Mouse (Mus musculus) CH12.LX (cell line): ENCODE results near the gene Bag2. TPM values are rescaled to one million over a fixed set of nuclear protein-coding genes. Genes with fewer than 3 reads are reported as not detected.

Experiments
- DNase-seq: peaks from one replicate; pipeline ENCODE4 v3.0.0-alpha.2; 2013; ENCODE audit errors: extremely low read depth
- H3K27ac ChIP-seq: 2 replicates; pipeline ENCODE4 v1.5.1; 2012; ENCODE audit warnings: low read depth, mild to moderate bottlenecking, control low read depth, moderate library complexity; ENCODE audit not compliant: insufficient read depth
- H3K27me3 ChIP-seq: replicated peaks from 2 replicates; pipeline ENCODE3; 2012; ENCODE audit warnings: inconsistent platforms
- H3K36me3 ChIP-seq, 2 experiments: replicated peaks in 1 of 2; 2 replicates each; pipeline versions ENCODE3 to v1.6.1; 2012; ENCODE audit warnings: inconsistent platforms in 1 of 2, low read length in 1 of 2, mild to moderate bottlenecking in 1 of 2, mixed read lengths in 1 of 2, moderate library complexity in 1 of 2; ENCODE audit not compliant: control insufficient read depth in 1 of 2, insufficient read depth in 1 of 2
- H3K4me1 ChIP-seq, 2 experiments: 2 replicates each; pipeline ENCODE4 v1.6.1; 2012; ENCODE audit warnings: inconsistent platforms in 1 of 2, moderate library complexity in 1 of 2; ENCODE audit not compliant: insufficient read depth in 2 of 2, control insufficient read depth in 1 of 2
- H3K4me2 ChIP-seq: 2 replicates; pipeline ENCODE4 v1.6.1; 2012; ENCODE audit warnings: low read depth, mild to moderate bottlenecking, control low read depth; ENCODE audit not compliant: poor library complexity, insufficient read depth, severe bottlenecking
- H3K4me3 ChIP-seq, 3 experiments: fragments of 150-350 bp in 1 of 3; sonication (generic) in 1 of 3; replicated peaks in 1 of 3; 2 replicates each; pipeline versions ENCODE3 to v1.5.1; 2011 to 2012; ENCODE audit warnings: low read depth in 2 of 3, low read length in 2 of 3, mild to moderate bottlenecking in 2 of 3, moderate library complexity in 2 of 3, control low read depth in 1 of 3, improper control_type of control experiment in 1 of 3, inconsistent platforms in 1 of 3, mixed read lengths in 1 of 3; ENCODE audit not compliant: poor library complexity in 1 of 3
- H3K79me2 ChIP-seq: replicated peaks from 2 replicates; pipeline ENCODE4 v1.6.1; 2012; ENCODE audit warnings: mild to moderate bottlenecking, moderate library complexity; ENCODE audit not compliant: control insufficient read depth, poor library complexity, insufficient read depth, severe bottlenecking; ENCODE audit errors: extremely low read depth
- H3K9ac ChIP-seq: 2 replicates; pipeline ENCODE4 v1.6.1; 2012; ENCODE audit warnings: low read depth, mild to moderate bottlenecking, control low read depth, moderate library complexity; ENCODE audit not compliant: insufficient read depth
- H3K9me3 ChIP-seq: replicated peaks from 2 replicates; pipeline ENCODE3; 2012; ENCODE audit warnings: low read length, inconsistent platforms, mixed read lengths
- CHD1 ChIP-seq: IDR thresholded peaks from 2 replicates; pipeline ENCODE4 v1.6.1; 2012; ENCODE audit warnings: low read depth, low read length, improper control_type of control experiment, inconsistent platforms
- CTCF ChIP-seq, 2 experiments: IDR thresholded peaks in 1 of 2; conservative IDR thresholded peaks in 1 of 2; 2 replicates each; pipeline ENCODE4 v1.5.1; 2011 to 2012; ENCODE audit warnings: low read depth in 2 of 2, low read length in 2 of 2, improper control_type of control experiment in 1 of 2, inconsistent platforms in 1 of 2, mild to moderate bottlenecking in 1 of 2, moderate library complexity in 1 of 2
- EP300 ChIP-seq: IDR thresholded peaks from 2 replicates; pipeline ENCODE4 v1.6.1; 2011; ENCODE audit warnings: low read length, improper control_type of control experiment
- GABPA ChIP-seq: IDR thresholded peaks from 2 replicates; pipeline ENCODE4 v1.6.1; 2012; ENCODE audit warnings: low read depth, low read length, improper control_type of control experiment, inconsistent platforms; ENCODE audit not compliant: insufficient replicate concordance
- HCFC1 ChIP-seq: IDR thresholded peaks from 2 replicates; pipeline ENCODE4 v1.6.1; 2012; ENCODE audit warnings: low read depth, mild to moderate bottlenecking, inconsistent platforms, low read length, improper control_type of control experiment
- IRF4 ChIP-seq: IDR thresholded peaks from 2 replicates; pipeline ENCODE4 v1.6.1; 2014; ENCODE audit warnings: low read depth, mild to moderate bottlenecking, inconsistent platforms, low read length, improper control_type of control experiment
- JUN ChIP-seq: IDR thresholded peaks from 2 replicates; pipeline ENCODE4 v1.6.1; 2011; ENCODE audit warnings: low read depth, mild to moderate bottlenecking, low read length, improper control_type of control experiment, moderate library complexity; ENCODE audit not compliant: insufficient read depth
- KAT2A ChIP-seq: IDR thresholded peaks from 2 replicates; pipeline ENCODE4 v1.6.1; 2012; ENCODE audit warnings: low read length, improper control_type of control experiment, inconsistent platforms; ENCODE audit not compliant: insufficient replicate concordance
- MAZ ChIP-seq: IDR thresholded peaks from 2 replicates; pipeline ENCODE4 v1.6.1; 2012; ENCODE audit warnings: low read depth, mild to moderate bottlenecking, inconsistent platforms, low read length, improper control_type of control experiment, moderate library complexity
- MEF2A ChIP-seq: IDR thresholded peaks from 2 replicates; pipeline ENCODE4 v1.6.1; 2014; ENCODE audit warnings: low read depth, mild to moderate bottlenecking, inconsistent platforms, low read length, improper control_type of control experiment, borderline replicate concordance
- MXI1 ChIP-seq: IDR thresholded peaks from 2 replicates; pipeline ENCODE4 v1.6.1; 2011; ENCODE audit warnings: mild to moderate bottlenecking, low read depth, low read length, improper control_type of control experiment
- NRF1 ChIP-seq: IDR thresholded peaks from 2 replicates; pipeline ENCODE4 v1.6.1; 2014; ENCODE audit warnings: low read depth, mild to moderate bottlenecking, inconsistent platforms, low read length, improper control_type of control experiment, moderate library complexity
- RCOR1 ChIP-seq: conservative IDR thresholded peaks from 2 replicates; pipeline ENCODE4 v1.6.1; 2012; ENCODE audit warnings: low read depth, mild to moderate bottlenecking, inconsistent platforms, low read length, improper control_type of control experiment
- SIN3A ChIP-seq: IDR thresholded peaks from 2 replicates; pipeline ENCODE4 v1.6.1; 2012; ENCODE audit warnings: low read length, improper control_type of control experiment, inconsistent platforms
- TCF12 ChIP-seq: IDR thresholded peaks from 2 replicates; pipeline ENCODE4 v1.6.1; 2014; ENCODE audit warnings: low read depth, mild to moderate bottlenecking, inconsistent platforms, low read length, improper control_type of control experiment
- UBTF ChIP-seq: IDR thresholded peaks from 2 replicates; pipeline ENCODE4 v1.6.1; 2012; ENCODE audit warnings: low read depth, mild to moderate bottlenecking, inconsistent platforms, low read length, improper control_type of control experiment, moderate library complexity
- USF1 ChIP-seq: IDR thresholded peaks from 2 replicates; pipeline ENCODE4 v1.6.1; 2014; ENCODE audit warnings: low read depth, mild to moderate bottlenecking, inconsistent platforms, low read length, improper control_type of control experiment
- ZMIZ1 ChIP-seq: IDR thresholded peaks from 2 replicates; pipeline ENCODE4 v1.6.1; 2012; ENCODE audit warnings: low read depth, mild to moderate bottlenecking, inconsistent platforms, low read length, improper control_type of control experiment
- dilution Hi-C: fragments of 300-500 bp; cut with MboI; formaldehyde crosslinking; loops from 2 replicates; pipeline ENCODE4 v1.14.3; 2020; ENCODE audit warnings: low sequenced_read_pairs; ENCODE audit not compliant: extremely low pct_unique_long_range_greater_than_20kb, extremely low pct_ligation_motif_present
- in situ Hi-C: fragments of 300-500 bp; cut with MboI; formaldehyde crosslinking; loops from 3 replicates; pipeline ENCODE4 v1.14.3; 2019; ENCODE audit warnings: low sequenced_read_pairs, low pct_ligation_motif_present, low pct_unique_long_range_greater_than_20kb, mixed read lengths
- polyA plus RNA-seq: library from polyadenylated mRNA; unstranded; fragments of >175 nt; gene quantifications from 2 replicates; pipeline ENCODE4 v1.2.1, GENCODE M21; 2012; ENCODE audit warnings: low read depth; ENCODE audit not compliant: insufficient read length
- total RNA-seq, 2 experiments: library from RNA; depleted of rRNA; stranded (reverse); fragments of 300-350 nt in 1 of 2; fragments of >200 nt in 1 of 2; gene quantifications; 2 replicates each; pipeline ENCODE4 v1.2.3; 2012 to 2014

Gene Bag2
- total and polyA plus RNA-seq, 3 experiments: 51.1 to 73.5 (median 62.1) TPM

- dilution Hi-C loops (no loop called here), in situ Hi-C loops (no loop called here)
- Histone ChIP-seq H3K4me2 (no peak overlapping the region), H3K4me3 (no peak overlapping the region), H3K27me3 (no peaks in the 10 kb centered on the region), H3K4me1 (peaks cover 0 to 5% of the 10 kb centered on the region in 2 experiments; a peak in 1 of 4 replicates), H3K36me3 (peaks cover 60 to 84% of the 10 kb centered on the region in 2 experiments), H3K27ac (no peak overlapping the region), H3K79me2 (no peaks in the 10 kb centered on the region), H3K9me3 (no peaks in the 10 kb centered on the region)
- no peak for DNase-seq
- no peak for TF ChIP-seq EP300
- TF ChIP-seq, all 38 proteins: peak for 0
- H3K9ac ChIP-seq: no peak overlapping the region
These were observed 18.8 kb downstream of the Bag2 start for GRCm38 (mm10) chr1:33738681-33739278.

- H3K4me3 ChIP-seq: no peak overlapping the region
- H3K27me3 ChIP-seq: no peaks in the 10 kb centered on the region
- no peak overlapping the region for H3K4me2 ChIP-seq
- in situ Hi-C loops: no loop called here
- no peak for DNase-seq
- TF ChIP-seq USF1: no peak
- no peak for TF ChIP-seq ZMIZ1
- TF ChIP-seq CHD1: no peak
- no peak for TF ChIP-seq UBTF
- TF ChIP-seq HCFC1: no peak
- TF ChIP-seq KAT2A: no peak
- no peak for TF ChIP-seq RCOR1
- no peak for TF ChIP-seq CTCF (conservative IDR thresholded peaks at IDR 0.05 in 1 of 2, IDR thresholded peaks at IDR 0.05 in 1 of 2; ENCODE audit: low read depth in 2 of 2, low read length in 2 of 2)
- no peak for TF ChIP-seq GABPA
- no peak for TF ChIP-seq SIN3A
- TF ChIP-seq MXI1: no peak
- no peak for TF ChIP-seq JUN
- TF ChIP-seq IRF4: no peak
- no peak for TF ChIP-seq MAZ
- TF ChIP-seq TCF12: no peak
- TF ChIP-seq MEF2A: no peak
- no peak for TF ChIP-seq NRF1
- no peak overlapping the region for H3K9ac ChIP-seq
- dilution Hi-C loops: no loop called here
- H3K79me2 ChIP-seq: no peaks in the 10 kb centered on the region
- H3K4me1 ChIP-seq: peaks cover 0 to 5% of the 10 kb centered on the region in 2 experiments; a peak in 1 of 4 replicates
- no peak overlapping the region for H3K27ac ChIP-seq
- peaks cover 60 to 88% of the 10 kb centered on the region in 2 experiments for H3K36me3 ChIP-seq
- H3K9me3 ChIP-seq: no peaks in the 10 kb centered on the region
These were observed 19.3 kb downstream of the Bag2 start for GRCm38 (mm10) chr1:33738281-33738680.
